Mouse (Mus musculus) intestine, embryonic 14.5 days (tissue): ENCODE measurements at regions not wholly inside any gene's neighbourhood (a gene's known extent, or its start where the extent isn't known, plus 50 kb on each side); places are given as distances from the start of the nearest gene placed in this dataset.
A peak's percentile ranks its signal among the peaks of the same experiment; 100 is the strongest.

Experiments used
- ATAC-seq: fragments of 200-750 bp; cut with Nextera tagmentation; replicated peaks from 2 replicates; pipeline ENCODE4 v1.8.0; 2017; ENCODE audit warnings: low read depth, moderate number of reproducible peaks, moderate TSS enrichment, moderate library complexity; ENCODE audit not compliant: low FRiP score, low TSS enrichment
- DNase-seq: peaks from one replicate; pipeline ENCODE4 v3.0.0-alpha.2; 2018; ENCODE audit warnings: low spot score
- H3K27ac ChIP-seq: fragments of 300-500 bp; sonication (generic); 2 replicates; pipeline ENCODE4 v1.5.1; 2014; ENCODE audit warnings: low read depth, mild to moderate bottlenecking, control low read depth
- H3K27me3 ChIP-seq: fragments of 300-500 bp; sonication (generic); replicated peaks from 2 replicates; pipeline ENCODE4 v1.6.1; 2014; ENCODE audit warnings: low read length, control low read depth; ENCODE audit not compliant: control insufficient read depth, insufficient read depth
- H3K36me3 ChIP-seq: fragments of 300-500 bp; sonication (generic); 2 replicates; pipeline ENCODE4 v1.6.1; 2014; ENCODE audit warnings: low read length, control low read depth; ENCODE audit not compliant: control insufficient read depth, insufficient read depth
- H3K4me1 ChIP-seq: fragments of 300-500 bp; sonication (generic); replicated peaks from 2 replicates; pipeline ENCODE4 v1.6.1; 2014; ENCODE audit warnings: low read length, control low read depth, mixed read lengths; ENCODE audit not compliant: control insufficient read depth, insufficient read depth
- H3K4me2 ChIP-seq: fragments of 300-500 bp; sonication (generic); 2 replicates; pipeline ENCODE4 v1.6.1; 2014; ENCODE audit warnings: low read length
- H3K4me3 ChIP-seq: fragments of 300-500 bp; sonication (generic); 2 replicates; pipeline ENCODE4 v1.5.1; 2014; ENCODE audit warnings: low read depth, low read length, control low read depth, mixed read lengths
- H3K9ac ChIP-seq: fragments of 300-500 bp; sonication (generic); 2 replicates; pipeline ENCODE4 v1.6.1; 2014; ENCODE audit warnings: mild to moderate bottlenecking, low read length
- H3K9me3 ChIP-seq: fragments of 300-500 bp; sonication (generic); 2 replicates; pipeline ENCODE4 v1.6.1; 2016; ENCODE audit warnings: low read length, control low read depth; ENCODE audit not compliant: control insufficient read depth
- WGBS: fragments of 180-500 bp; shearing (Covaris S2); extraction: QIAGEN DNeasy Blood & Tissue Kit; methylation state at CpG from one replicate; pipeline ENCODE4 v1.1.7; 2014; 5-methylcytosine and 5-hydroxymethylcytosine counted together

GRCm38 (mm10) chr17:31732176-31732880 lies 54.7 kb downstream of the Cryaa start:
- DNase-seq: no peak
- 89% methylated on average over 32 of the region's 32 CpGs for WGBS
- H3K4me3 ChIP-seq: no peak overlapping the region

GRCm38 (mm10) chr17:31734521-31734920 lies 56.9 kb downstream of the Cryaa start:
- Histone ChIP-seq H3K9me3 (no peaks in the 10 kb centered on the region), H3K27me3 (no peaks in the 10 kb centered on the region), H3K4me2 (0 out of 2 replicates have a peak overlapping the region, but pooled peaks have one; percentile 6), H3K27ac (no peak overlapping the region), H3K4me1 (0 out of 2 replicates have a peak, but pooled peaks cover 4% of the 10 kb centered on the region), H3K9ac (no peak overlapping the region), H3K36me3 (no peaks in the 10 kb centered on the region), H3K4me3 (no peak overlapping the region)
- WGBS: 48% methylated on average over 7 of the region's 7 CpGs
- ATAC-seq (no peak), DNase-seq (no peak)

More at GRCm38 (mm10) chr17:31732176-31732880, 54.7 kb downstream of the Cryaa start:
- Histone ChIP-seq H3K9me3 (no peaks in the 10 kb centered on the region), H3K36me3 (no peaks in the 10 kb centered on the region), H3K4me2 (no peak overlapping the region), H3K27ac (no peak overlapping the region), H3K4me1 (peaks cover 3% of the 10 kb centered on the region; the same call in 1 of the 2 replicates), H3K9ac (no peak overlapping the region), H3K27me3 (no peaks in the 10 kb centered on the region)
- ATAC-seq: no peak

- 0 out of 2 replicates have a peak, but pooled peaks cover 4% of the 10 kb centered on the region for H3K4me1 ChIP-seq
- H3K27ac ChIP-seq: no peak overlapping the region
- no peak for DNase-seq
- H3K9ac ChIP-seq: no peak overlapping the region
- no peaks in the 10 kb centered on the region for H3K9me3 ChIP-seq
- H3K4me3 ChIP-seq: no peak overlapping the region
- 69% methylated on average over 6 of the region's 6 CpGs for WGBS
- no peak overlapping the region for H3K4me2 ChIP-seq
- H3K36me3 ChIP-seq: no peaks in the 10 kb centered on the region
- ATAC-seq: no peak
- no peaks in the 10 kb centered on the region for H3K27me3 ChIP-seq
Observed at GRCm38 (mm10) chr17:31736716-31737115, 59.1 kb downstream of the Cryaa start.

GRCm38 (mm10) chr17:31738249-31738648 lies 60.6 kb downstream of the Cryaa start:
- ATAC-seq (no peak), DNase-seq (no peak)
- WGBS: 68% methylated on average over 3 of the region's 3 CpGs
- Histone ChIP-seq H3K4me3 (no peak overlapping the region), H3K9me3 (no peaks in the 10 kb centered on the region), H3K9ac (no peak overlapping the region), H3K36me3 (no peaks in the 10 kb centered on the region), H3K27ac (no peak overlapping the region), H3K4me1 (0 out of 2 replicates have a peak, but pooled peaks cover 4% of the 10 kb centered on the region), H3K4me2 (no peak overlapping the region), H3K27me3 (no peaks in the 10 kb centered on the region)

GRCm38 (mm10) chr17:31739586-31739985 lies 62.0 kb downstream of the Cryaa start:
- H3K4me2 ChIP-seq: no peak overlapping the region
- H3K9me3 ChIP-seq: no peaks in the 10 kb centered on the region
- H3K9ac ChIP-seq: no peak overlapping the region
- no peaks in the 10 kb centered on the region for H3K36me3 ChIP-seq
- WGBS: 63% methylated on average over 11 of the region's 11 CpGs
- no peak overlapping the region for H3K4me3 ChIP-seq
- no peak overlapping the region for H3K27ac ChIP-seq
- 0 out of 2 replicates have a peak, but pooled peaks cover 4% of the 10 kb centered on the region for H3K4me1 ChIP-seq
- no peak for DNase-seq
- no peak for ATAC-seq
- H3K27me3 ChIP-seq: no peaks in the 10 kb centered on the region

GRCm38 (mm10) chr17:31740059-31740458 lies 62.5 kb downstream of the Cryaa start:
- Histone ChIP-seq H3K4me1 (0 out of 2 replicates have a peak, but pooled peaks cover 4% of the 10 kb centered on the region), H3K36me3 (no peaks in the 10 kb centered on the region), H3K4me2 (no peak overlapping the region), H3K9ac (no peak overlapping the region), H3K27me3 (no peaks in the 10 kb centered on the region), H3K27ac (no peak overlapping the region), H3K4me3 (no peak overlapping the region), H3K9me3 (no peaks in the 10 kb centered on the region)
- WGBS: 64% methylated on average over 11 of the region's 11 CpGs
- no peak for DNase-seq
- no peak for ATAC-seq

- ATAC-seq: no peak
- no peaks in the 10 kb centered on the region for H3K27me3 ChIP-seq
- no peak for DNase-seq
- H3K9me3 ChIP-seq: no peaks in the 10 kb centered on the region
- H3K36me3 ChIP-seq: no peaks in the 10 kb centered on the region
- H3K9ac ChIP-seq: no peak overlapping the region
- no peak overlapping the region for H3K4me2 ChIP-seq
- no peak overlapping the region for H3K4me3 ChIP-seq
- WGBS: 93% methylated on average over 4 of the region's 4 CpGs
- peaks cover 18% of the 10 kb centered on the region for H3K4me1 ChIP-seq
- H3K27ac ChIP-seq: no peak overlapping the region
Observed at GRCm38 (mm10) chr17:31743656-31744055, 66.0 kb downstream of the Cryaa start.

- DNase-seq: peak; percentile 68
- Histone ChIP-seq H3K9me3 (no peaks in the 10 kb centered on the region), H3K4me3 (no peak overlapping the region), H3K9ac (no peak overlapping the region), H3K4me1 (peaks cover 14% of the 10 kb centered on the region), H3K36me3 (no peaks in the 10 kb centered on the region), H3K4me2 (peak overlapping the region; percentile 7; the same call in 1 of the 2 replicates), H3K27me3 (no peaks in the 10 kb centered on the region), H3K27ac (no peak overlapping the region)
- whole genome bisulfite sequencing: 30% methylated on average over 20 of the region's 20 CpGs
- ATAC-seq: 0 out of 2 replicates have a peak, but pooled peaks have one; percentile 51
Observed at GRCm38 (mm10) chr17:31746198-31747111, 68.8 kb downstream of the Cryaa start.
